Mouse (Mus musculus): ENCODE data around the gene Slc38a9.

- TF ChIP-seq POLR2A (IDR thresholded peaks at IDR 0.05; ENCODE audit: insufficient read depth, low read depth, low read length) = no peak
- TF ChIP-seq CTCF (IDR thresholded peaks at IDR 0.05; ENCODE audit: insufficient read depth, low read depth, low read length) = no peak
Observed at GRCm38 (mm10) chr13:112644996-112645395, 15.6 kb upstream of the Slc38a9 start.

All from olfactory bulb, adult 2 months (tissue).